Mouse (Mus musculus) forebrain, postnatal 0 days (tissue): Measurements from ENCODE around the gene Fgfr4. TPM values are rescaled to one million over a fixed set of nuclear protein-coding genes. Genes with fewer than 3 reads are reported as not detected.

Source experiments
- ATAC-seq: fragments of 200-750 bp; cut with Nextera tagmentation; 2 replicates; pipeline ENCODE4 v1.8.0; 2017; ENCODE audit warnings: mild to moderate bottlenecking, moderate library complexity
- DNase-seq: peaks from one replicate; pipeline ENCODE4 v3.0.0-alpha.2; 2015
- H3K27ac ChIP-seq: fragments of 300-500 bp; sonication (generic); 2 replicates; pipeline ENCODE4 v1.5.1; 2014; ENCODE audit warnings: low read depth, mild to moderate bottlenecking, antibody characterized with exemption, low read length, moderate library complexity, mixed read lengths
- H3K27me3 ChIP-seq: fragments of 300-500 bp; sonication (generic); 2 replicates; pipeline ENCODE4 v1.6.1; 2014; ENCODE audit warnings: mild to moderate bottlenecking, low read length, mixed read lengths; ENCODE audit not compliant: insufficient read depth
- H3K36me3 ChIP-seq: fragments of 300-500 bp; sonication (generic); 2 replicates; pipeline ENCODE4 v1.6.1; 2014; ENCODE audit warnings: mild to moderate bottlenecking, moderate library complexity; ENCODE audit not compliant: insufficient read depth
- H3K4me1 ChIP-seq: fragments of 300-500 bp; sonication (generic); 2 replicates; pipeline ENCODE4 v1.6.1; 2014; ENCODE audit warnings: antibody characterized with exemption; ENCODE audit not compliant: insufficient read depth
- H3K4me2 ChIP-seq: fragments of 300-500 bp; sonication (generic); 2 replicates; pipeline ENCODE4 v1.6.1; 2014; ENCODE audit warnings: low read depth, mild to moderate bottlenecking, moderate library complexity
- H3K4me3 ChIP-seq: fragments of 300-500 bp; sonication (generic); 2 replicates; pipeline ENCODE4 v1.5.1; 2014; ENCODE audit warnings: low read depth, low read length, mixed read lengths
- H3K9ac ChIP-seq: fragments of 300-500 bp; sonication (generic); 2 replicates; pipeline ENCODE4 v1.6.1; 2014; ENCODE audit warnings: mild to moderate bottlenecking
- H3K9me3 ChIP-seq: fragments of 300-500 bp; sonication (generic); 2 replicates; pipeline ENCODE4 v1.6.1; 2016; ENCODE audit warnings: low read length
- CTCF ChIP-seq: sonication (generic); IDR thresholded peaks from 2 replicates; pipeline ENCODE4 v1.5.1; 2016; ENCODE audit warnings: antibody characterized with exemption, control low read depth, low read depth
- WGBS: fragments of 180-500 bp; shearing (Covaris S2); extraction: QIAGEN DNeasy Blood & Tissue Kit; methylation state at CpG from one replicate; pipeline ENCODE4 v1.1.7; 2014; 5-methylcytosine and 5-hydroxymethylcytosine counted together
- polyA plus RNA-seq: library from polyadenylated mRNA; unstranded; fragments of >200 nt; fragmentation: Nextera tagmentation; extraction: Ambion mirVana; gene quantifications from 2 replicates; pipeline ENCODE4 v1.2.1, GENCODE M21; 2015
- total RNA-seq: library from RNA; depleted of rRNA; stranded (reverse); fragments of >200 nt; gene quantifications from 2 replicates; pipeline ENCODE4 v1.2.3, GENCODE M21; 2014; rRNA removed

Fgfr4 gene
- total RNA-seq = 0.08 and 0.19 TPM in 2 replicates
- polyA plus RNA-seq = 0.33 and 0.40 TPM in 2 replicates

DNA sequence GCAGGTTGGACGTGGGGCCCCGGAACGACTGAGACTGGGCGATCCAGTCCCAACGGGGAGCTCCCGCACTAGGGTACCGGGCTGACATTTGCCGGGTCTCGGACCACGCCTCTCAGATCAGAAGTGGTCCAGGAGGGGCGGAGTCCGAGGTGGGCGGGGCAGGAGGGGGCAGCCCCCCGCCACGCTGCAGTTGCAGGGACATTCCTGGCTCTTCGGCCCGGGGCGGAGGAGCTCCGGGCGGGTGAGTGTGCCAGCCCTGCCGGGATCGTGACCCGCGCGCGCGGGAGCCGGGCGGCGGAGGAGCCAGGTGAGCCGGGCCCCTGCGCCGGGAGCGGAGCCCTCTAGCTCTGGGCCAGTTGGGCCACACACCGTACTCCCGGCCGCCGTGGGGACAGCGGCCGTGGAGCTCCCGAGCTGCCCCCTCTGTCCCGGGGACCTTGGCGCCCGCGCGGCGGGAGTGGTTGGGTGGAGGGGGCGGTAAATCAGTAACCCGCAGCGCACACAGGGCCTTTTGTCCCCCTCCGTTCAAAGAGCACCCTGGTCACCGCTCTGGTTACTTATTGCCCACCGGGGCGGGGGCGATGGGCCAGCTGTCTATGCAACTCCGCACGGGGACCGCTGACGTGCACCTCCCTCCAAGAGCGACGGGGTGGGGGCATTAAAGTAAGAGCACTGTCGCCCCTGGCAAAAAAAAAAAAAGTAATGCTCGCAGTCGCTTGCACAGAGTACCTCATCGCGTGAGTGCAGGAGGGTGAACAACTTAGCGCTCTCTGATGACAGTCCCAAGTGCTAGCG is at the start of gene Fgfr4:
Gene Fgfr4, plus strand, starts transcription at position 20 of the 795 bp plus-strand sequence.
- no peak for DNase-seq
- 2% methylated on average over 64 of the region's 68 CpGs for WGBS
- Histone ChIP-seq H3K27me3 (no peaks in the 10 kb centered on the region; the same call in 1 of the 2 replicates), H3K4me1 (0 out of 2 replicates have a peak, but pooled peaks cover 3% of the 10 kb centered on the region), H3K27ac (no peak within 1 kb of the TSS), H3K9me3 (no peaks in the 10 kb centered on the region), H3K9ac (peak within 1 kb of the TSS; percentile 37), H3K4me3 (peak within 1 kb of the TSS; percentile 44), H3K4me2 (peak within 1 kb of the TSS; percentile 96), H3K36me3 (no peaks in the 10 kb centered on the region)
- TF ChIP-seq CTCF = no peak
- 0 out of 2 replicates have a peak, but pooled peaks have one; percentile 18 for ATAC-seq

DNA sequence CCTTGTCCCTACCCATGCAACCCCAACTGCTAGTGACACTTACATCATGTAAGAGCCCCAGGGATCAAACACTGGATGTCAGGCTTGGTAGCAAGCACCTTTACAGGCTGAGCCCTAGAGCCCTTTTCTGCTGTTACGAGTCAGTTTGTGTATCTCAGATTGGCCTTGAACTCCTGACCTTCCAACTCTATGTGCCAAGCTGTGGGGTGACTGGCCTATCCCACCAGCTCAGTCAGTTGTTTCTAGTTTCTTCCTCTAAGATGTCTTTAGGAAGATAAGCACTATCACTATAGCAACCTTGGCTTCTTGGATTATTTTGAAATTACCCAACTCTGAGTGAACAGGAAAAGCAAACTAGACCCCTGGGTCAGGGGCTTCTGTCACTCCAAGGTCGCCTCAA is 49.1 kb upstream of the Fgfr4 start:
- Histone ChIP-seq H3K27me3 (no peaks in the 10 kb centered on the region), H3K9ac (no peak overlapping the region), H3K36me3 (no peaks in the 10 kb centered on the region; the same call in 1 of the 2 replicates), H3K4me3 (no peak overlapping the region), H3K9me3 (no peaks in the 10 kb centered on the region), H3K27ac (no peak overlapping the region), H3K4me1 (peaks cover 10% of the 10 kb centered on the region), H3K4me2 (no peak overlapping the region)
- DNase-seq (no peak), ATAC-seq (no peak)
- WGBS = 76% methylated on average over 2 of the region's 2 CpGs
- TF ChIP-seq CTCF = no peak

DNA sequence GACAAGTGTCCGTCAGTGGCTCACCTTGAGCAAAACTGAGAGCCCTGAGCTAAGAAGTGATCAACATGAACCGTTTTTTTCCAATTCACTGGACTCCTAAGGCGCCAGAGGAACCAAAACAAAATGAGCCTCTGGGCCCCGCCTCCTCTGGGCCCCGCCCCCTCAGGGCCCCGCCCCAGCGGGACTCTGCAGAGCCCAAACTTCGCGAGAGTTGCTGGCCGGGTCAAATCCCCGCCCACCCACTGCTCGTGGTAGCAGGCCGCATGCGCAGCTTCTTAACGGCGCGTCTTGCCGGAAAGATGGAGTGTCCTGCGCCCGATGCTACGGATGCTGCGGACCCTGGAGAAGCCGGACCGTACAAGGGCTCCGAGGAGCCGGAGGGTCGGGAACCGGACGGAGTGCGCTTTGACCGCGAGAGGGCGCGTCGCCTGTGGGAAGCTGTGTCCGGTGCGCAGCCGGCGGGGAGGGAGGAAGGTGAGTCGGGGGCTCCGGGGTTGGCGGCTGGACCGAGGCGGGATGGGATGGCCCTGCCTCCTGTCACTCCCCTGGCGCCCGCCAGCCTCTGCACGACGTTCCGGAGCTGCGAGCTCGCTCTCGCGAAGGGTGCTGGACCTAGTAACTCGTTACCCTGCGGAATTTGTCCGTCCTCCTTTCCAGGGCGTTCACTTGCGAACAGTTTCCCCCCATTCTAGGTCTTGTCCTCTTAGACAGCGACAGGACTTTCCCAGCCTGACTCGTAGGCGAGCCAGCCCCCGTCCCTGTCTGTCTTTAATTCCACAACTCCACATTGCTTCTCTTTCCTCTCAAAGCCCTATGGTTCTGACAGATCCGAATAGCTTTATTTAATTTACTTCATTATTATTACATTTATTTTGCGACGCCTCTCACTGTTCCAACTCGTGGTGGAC is 47.1 kb upstream of the Fgfr4 start, which contains the start of gene Zfp346:
Gene Zfp346, plus strand, starts transcription at position 267 of the 908 bp plus-strand sequence.
- no peaks in the 10 kb centered on the region for H3K9me3 ChIP-seq
- DNase-seq = peak; percentile 96
- peaks cover 7% of the 10 kb centered on the region for H3K4me1 ChIP-seq
- peak within 1 kb of the TSS; percentile 73 for H3K4me2 ChIP-seq
- H3K36me3 ChIP-seq = no peaks in the 10 kb centered on the region; the same call in 1 of the 2 replicates
- H3K27ac ChIP-seq = peak within 1 kb of the TSS; percentile 79
- peak; percentile 93 for ATAC-seq
- WGBS = under 1% methylated on average over 66 of the region's 66 CpGs
- no peaks in the 10 kb centered on the region for H3K27me3 ChIP-seq
- H3K4me3 ChIP-seq = peak within 1 kb of the TSS; percentile 62
- peak; percentile 62 for TF ChIP-seq CTCF
- peak within 1 kb of the TSS; percentile 76 for H3K9ac ChIP-seq

DNA sequence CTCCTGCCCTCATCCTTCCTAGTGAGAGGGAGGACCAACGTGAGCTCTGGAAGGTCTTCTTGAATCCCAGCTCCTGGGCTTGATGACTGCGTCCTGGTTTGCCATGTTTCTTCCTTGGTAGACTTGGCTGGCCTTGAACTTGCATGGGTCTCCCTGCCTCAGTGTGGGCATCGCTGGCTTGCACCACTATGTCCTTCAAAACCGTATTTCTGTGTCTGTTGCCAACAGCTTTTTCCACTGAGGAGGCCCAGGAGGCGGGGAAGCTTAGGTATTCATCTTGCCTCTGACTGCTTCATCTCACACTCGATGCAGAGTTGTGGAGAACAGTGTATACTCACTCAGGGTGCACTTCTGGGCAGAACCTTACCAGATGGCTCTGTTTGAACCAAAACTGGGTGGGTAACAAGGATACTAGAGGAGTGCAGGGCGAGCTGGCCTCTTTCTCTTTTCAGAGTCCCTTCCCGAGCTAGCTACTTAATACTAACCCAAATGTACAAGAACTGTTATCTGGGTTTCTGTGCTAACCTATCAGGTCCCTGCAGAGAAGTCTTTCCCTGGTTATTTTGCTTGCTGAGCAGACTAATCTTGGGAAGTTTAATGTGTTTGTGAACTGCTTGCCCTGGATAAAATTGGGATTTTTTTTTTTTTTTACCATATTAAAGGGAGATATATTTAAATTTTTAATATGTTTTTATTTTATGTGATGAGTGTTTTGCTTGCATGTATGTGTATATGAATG is 46.3 kb upstream of the Fgfr4 start:
- WGBS = 17% methylated on average over 8 of the region's 8 CpGs

DNA sequence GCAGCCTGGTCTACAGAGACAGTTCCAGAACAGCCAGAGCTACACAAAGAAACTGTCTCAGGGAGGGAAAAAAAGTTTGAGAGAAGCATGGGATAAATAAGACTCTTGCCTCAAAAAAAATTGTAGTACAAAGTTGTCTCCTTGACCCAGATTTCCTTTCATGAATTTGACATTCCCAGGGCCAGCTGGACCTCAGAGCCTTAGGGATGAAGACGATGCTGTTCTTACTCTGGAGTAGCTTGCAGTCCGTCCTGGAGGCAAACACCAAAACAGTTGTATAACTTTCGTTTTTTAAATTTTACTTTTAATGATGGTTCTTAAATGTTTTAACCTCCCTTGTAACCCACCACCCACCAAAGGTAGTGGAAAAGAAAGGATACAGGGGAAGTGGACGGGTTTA is 45.3 kb upstream of the Fgfr4 start:
- DNase-seq = no peak
- WGBS = 86% methylated on average over 4 of the region's 4 CpGs
- no peaks in the 10 kb centered on the region; the same call in 1 of the 2 replicates for H3K36me3 ChIP-seq

More for the DNA sequence above, 46.3 kb upstream of the Fgfr4 start:
- ATAC-seq (no peak), DNase-seq (no peak)
- no peaks in the 10 kb centered on the region for H3K27me3 ChIP-seq
- TF ChIP-seq CTCF = no peak
- H3K36me3 ChIP-seq = no peaks in the 10 kb centered on the region; the same call in 1 of the 2 replicates
- H3K4me2 ChIP-seq = peak overlapping the region; percentile 73
- H3K9ac ChIP-seq = peak overlapping the region; percentile 76
- 0 out of 2 replicates have a peak overlapping the region, but pooled peaks have one; percentile 79 for H3K27ac ChIP-seq
- H3K4me1 ChIP-seq = peaks cover 7% of the 10 kb centered on the region
- peak overlapping the region; percentile 62 for H3K4me3 ChIP-seq
- no peaks in the 10 kb centered on the region for H3K9me3 ChIP-seq

DNA sequence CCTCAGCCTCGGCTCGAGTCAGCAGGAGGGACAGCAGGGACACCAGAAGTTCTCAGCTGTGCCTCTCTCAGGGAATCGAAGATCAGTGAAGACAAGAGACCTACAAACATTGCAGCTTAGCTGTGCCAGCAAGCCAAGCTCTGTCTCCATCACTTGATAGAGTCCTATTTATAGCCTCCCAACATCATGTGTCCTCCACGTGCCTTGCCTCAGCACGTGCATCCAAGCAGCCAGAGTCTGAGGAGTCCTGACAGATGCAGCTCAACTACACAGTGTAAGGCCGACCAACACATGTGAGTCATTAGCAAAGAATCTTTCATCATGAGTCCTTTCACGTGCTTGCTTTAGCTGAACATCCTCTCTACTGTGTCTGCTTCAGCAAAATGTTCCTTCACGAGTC is 44.7 kb upstream of the Fgfr4 start:
- Histone ChIP-seq H3K4me2 (no peak overlapping the region), H3K9ac (no peak overlapping the region), H3K27me3 (no peaks in the 10 kb centered on the region), H3K4me3 (no peak overlapping the region), H3K36me3 (no peaks in the 10 kb centered on the region; the same call in 1 of the 2 replicates), H3K4me1 (peaks cover 7% of the 10 kb centered on the region), H3K27ac (no peak overlapping the region), H3K9me3 (no peaks in the 10 kb centered on the region)
- DNase-seq (no peak), ATAC-seq (no peak)
- WGBS = 86% methylated on average over 8 of the region's 8 CpGs
- no peak for TF ChIP-seq CTCF

More for the DNA sequence above, 45.3 kb upstream of the Fgfr4 start:
- no peak for ATAC-seq
- Histone ChIP-seq H3K27me3 (no peaks in the 10 kb centered on the region), H3K9me3 (no peaks in the 10 kb centered on the region), H3K9ac (no peak overlapping the region), H3K4me1 (peaks cover 7% of the 10 kb centered on the region), H3K4me2 (no peak overlapping the region), H3K27ac (no peak overlapping the region), H3K4me3 (no peak overlapping the region)
- TF ChIP-seq CTCF = no peak
